Mouse (Mus musculus): ENCODE measurements at regions not wholly inside any gene's neighbourhood (a gene's known extent, or its start where the extent isn't known, plus 50 kb on each side); places are given as distances from the start of the nearest gene placed in this dataset.

GRCm38 (mm10) chr9:94342011-94342410 is 195.9 kb downstream of the 1190002N15Rik start:
- TF ChIP-seq CTCF (IDR thresholded peaks at IDR 0.05; ENCODE audit: insufficient read depth, low read length) (no peak), POLR2A (IDR thresholded peaks at IDR 0.05; ENCODE audit: borderline replicate concordance, extremely low read depth, low read depth, low read length) (no peak)
